Mouse (Mus musculus): ENCODE results near the gene Sod1.

The Sod1 gene

GRCm38 (mm10) chr16:90220026-90220891 is at the start of gene Sod1:
Sod1 (plus strand) TSS chr16:90220754.
- peak; percentile 93 for DNase-seq

- DNase-seq: no peak
Observed at GRCm38 (mm10) chr16:90171416-90171815, 49.1 kb upstream of the Sod1 start.

- no peak for DNase-seq
Observed at GRCm38 (mm10) chr16:90176472-90176871, 44.1 kb upstream of the Sod1 start.

- no peak for DNase-seq
Observed at GRCm38 (mm10) chr16:90177425-90177824, 43.1 kb upstream of the Sod1 start.

- no peak for DNase-seq
Observed at GRCm38 (mm10) chr16:90178404-90178803, 42.1 kb upstream of the Sod1 start.

GRCm38 (mm10) chr16:90179892-90180291 is 40.7 kb upstream of the Sod1 start:
- DNase-seq: no peak

GRCm38 (mm10) chr16:90180975-90181374 is 39.6 kb upstream of the Sod1 start:
- no peak for DNase-seq

- peak; percentile 50 for DNase-seq
Observed at GRCm38 (mm10) chr16:90181673-90182072, 38.9 kb upstream of the Sod1 start.

GRCm38 (mm10) chr16:90184135-90184534 is 36.4 kb upstream of the Sod1 start:
- DNase-seq: no peak

GRCm38 (mm10) chr16:90185928-90186588 is 34.5 kb upstream of the Sod1 start:
- peak; percentile 89 for DNase-seq

GRCm38 (mm10) chr16:90187453-90187852 is 33.1 kb upstream of the Sod1 start:
- DNase-seq: no peak

- no peak for DNase-seq
Observed at GRCm38 (mm10) chr16:90191289-90191688, 29.3 kb upstream of the Sod1 start.

GRCm38 (mm10) chr16:90193719-90194118 is 26.8 kb upstream of the Sod1 start:
- DNase-seq: no peak

GRCm38 (mm10) chr16:90196688-90197240 is 23.8 kb upstream of the Sod1 start:
- DNase-seq: no peak

- peak; percentile 63 for DNase-seq
Observed at GRCm38 (mm10) chr16:90197337-90197973, 23.1 kb upstream of the Sod1 start.

GRCm38 (mm10) chr16:90198626-90199025 is 21.9 kb upstream of the Sod1 start:
- DNase-seq: no peak

- no peak for DNase-seq
Observed at GRCm38 (mm10) chr16:90199174-90199573, 21.4 kb upstream of the Sod1 start.

GRCm38 (mm10) chr16:90202140-90202539 is 18.4 kb upstream of the Sod1 start:
- DNase-seq: no peak

GRCm38 (mm10) chr16:90203226-90203962 is 17.2 kb upstream of the Sod1 start:
- DNase-seq: no peak

GRCm38 (mm10) chr16:90204868-90205267 is 15.7 kb upstream of the Sod1 start:
- no peak for DNase-seq

- no peak for DNase-seq
Observed at GRCm38 (mm10) chr16:90208996-90209395, 11.6 kb upstream of the Sod1 start.

- DNase-seq: no peak
Observed at GRCm38 (mm10) chr16:90210717-90211116, 9.8 kb upstream of the Sod1 start.

GRCm38 (mm10) chr16:90211767-90212166 is 8.8 kb upstream of the Sod1 start:
- no peak for DNase-seq
